Mouse (Mus musculus) liver, adult 2 months (tissue): Measurements from ENCODE around the gene Wrb. TPM values are rescaled to one million over a fixed set of nuclear protein-coding genes. Genes with fewer than 3 reads are reported as not detected.
"Not testable (repeated sequence)": the region's sequence is repeated elsewhere in the genome, so short reads cannot be mapped to it uniquely, and the experiment has no call there.

ENCODE experiments used
- DNase-seq: peaks from one replicate; pipeline ENCODE4 v3.0.0-alpha.2; 2011; ENCODE audit warnings: low read depth, low spot score; ENCODE audit errors: extremely low read depth
- H3K27ac ChIP-seq: fragments of 200-500 bp; replicated peaks from 2 replicates; pipeline ENCODE4 v1.5.1; 2012; ENCODE audit warnings: low read depth, mild to moderate bottlenecking, control low read depth, inconsistent platforms, low read length; ENCODE audit not compliant: insufficient read depth
- H3K27me3 ChIP-seq: fragments of 200-500 bp; 2 replicates; pipeline ENCODE4 v1.6.1; 2012; ENCODE audit warnings: mild to moderate bottlenecking, moderate library complexity, low read length, inconsistent platforms; ENCODE audit not compliant: control insufficient read depth, insufficient read depth
- H3K36me3 ChIP-seq: fragments of 200-500 bp; 2 replicates; pipeline ENCODE4 v1.6.1; 2012; ENCODE audit warnings: low read length, inconsistent platforms; ENCODE audit not compliant: control insufficient read depth, insufficient read depth
- H3K4me1 ChIP-seq: fragments of 200-500 bp; 2 replicates; pipeline ENCODE4 v1.6.1; 2011; ENCODE audit warnings: low read length; ENCODE audit not compliant: control insufficient read depth, insufficient read depth
- H3K4me3 ChIP-seq: fragments of 200-500 bp; 2 replicates; pipeline ENCODE4 v1.5.1; 2011; ENCODE audit warnings: low read depth, mild to moderate bottlenecking, control low read depth, low read length, moderate library complexity; ENCODE audit not compliant: insufficient read depth
- H3K79me2 ChIP-seq: fragments of 200-500 bp; 2 replicates; pipeline ENCODE4 v1.6.1; 2012; ENCODE audit warnings: inconsistent platforms, mild to moderate bottlenecking, low read length, moderate library complexity; ENCODE audit not compliant: control insufficient read depth, insufficient read depth
- H3K9ac ChIP-seq: fragments of 200-500 bp; 2 replicates; pipeline ENCODE4 v1.6.1; 2012; ENCODE audit warnings: low read depth, mild to moderate bottlenecking, control low read depth, inconsistent platforms, low read length
- CTCF ChIP-seq: fragments of 200-500 bp; IDR thresholded peaks from 2 replicates; pipeline ENCODE4 v1.5.1; 2011; ENCODE audit warnings: low read depth, low read length, control low read depth
- POLR2A ChIP-seq: fragments of 200-500 bp; IDR thresholded peaks from 2 replicates; pipeline ENCODE4 v1.6.1; 2011; ENCODE audit warnings: low read length, control low read depth; ENCODE audit not compliant: insufficient read depth; ENCODE audit errors: extremely low read depth
- WGBS: fragments of 180-500 bp; shearing (Covaris S2); methylation state at CpG from one replicate; pipeline ENCODE4 v1.1.7; 2018; 5-methylcytosine and 5-hydroxymethylcytosine counted together
- polyA plus RNA-seq: library from polyadenylated mRNA; depleted of rRNA; stranded (reverse); fragments of >200 nt; gene quantifications from 2 replicates; pipeline ENCODE4 v1.2.3, GENCODE M21; 2012
- total RNA-seq: library from RNA; depleted of rRNA; stranded (reverse); fragments of >200 nt; gene quantifications from 2 replicates; pipeline ENCODE4 v1.2.3, GENCODE M21; 2014

Gene Wrb
- total and polyA plus RNA-seq, 2 experiments, result 4.6 to 14.0 TPM

GRCm38 (mm10) chr16:96128466-96128865, 16.7 kb upstream of the Wrb start:
- Histone ChIP-seq H3K36me3 (peaks cover 10% of the 10 kb centered on the region), H3K79me2 (no peaks in the 10 kb centered on the region), H3K4me1 (peaks cover 2% of the 10 kb centered on the region), H3K27me3 (no peaks in the 10 kb centered on the region), H3K4me3 (peak overlapping the region; percentile 60), H3K27ac (peak overlapping the region; percentile 46), H3K9ac (peak overlapping the region; percentile 73)
- TF ChIP-seq POLR2A, result no peak
- TF ChIP-seq CTCF, result no peak
- WGBS, result 5% methylated on average over 9 of the region's 9 CpGs
- DNase-seq, result no peak

- H3K4me1 ChIP-seq, H3K27me3 ChIP-seq, H3K9ac ChIP-seq, DNase-seq, H3K36me3 ChIP-seq, H3K79me2 ChIP-seq, H3K27ac ChIP-seq, H3K4me3 ChIP-seq: not testable (repeated sequence)
- WGBS, result 20% methylated on average over 6 of the region's 6 CpGs
Measured at GRCm38 (mm10) chr16:96144748-96145109, 478 bp upstream of the Wrb start.

DNA sequence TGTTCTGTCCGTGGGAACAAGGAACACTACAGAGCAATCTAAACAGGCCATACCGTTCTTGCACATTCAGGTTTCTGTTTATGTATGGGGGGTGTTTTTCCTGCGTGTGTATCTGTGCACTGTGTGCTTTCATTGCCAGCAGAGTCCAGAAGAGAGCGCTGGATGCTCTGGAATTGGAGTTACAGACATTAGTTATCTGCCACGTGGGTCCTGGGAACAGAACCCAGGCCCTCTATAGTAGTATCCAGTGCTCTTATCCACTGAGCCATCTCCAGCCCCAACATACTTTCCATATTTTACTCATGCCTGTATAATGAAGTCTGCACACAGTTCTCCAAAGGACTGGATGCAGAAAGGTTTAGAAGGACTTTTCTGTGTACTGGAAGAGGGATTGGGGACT, 607 bp downstream of the Wrb start:
- WGBS, result 3% methylated on average over 5 of the region's 5 CpGs
- peak overlapping the region; percentile 82 for H3K4me3 ChIP-seq
- no peaks in the 10 kb centered on the region for H3K4me1 ChIP-seq

GRCm38 (mm10) chr16:96148834-96149233, 3.6 kb downstream of the Wrb start:
- Histone ChIP-seq H3K4me3 (no peak overlapping the region), H3K27me3 (no peaks in the 10 kb centered on the region), H3K36me3 (no peaks in the 10 kb centered on the region), H3K4me1 (no peaks in the 10 kb centered on the region), H3K79me2 (0 out of 2 replicates have a peak, but pooled peaks cover 4% of the 10 kb centered on the region), H3K27ac (no peak overlapping the region), H3K9ac (no peak overlapping the region)
- 68% methylated on average over 6 of the region's 6 CpGs for WGBS
- TF ChIP-seq CTCF (no peak), POLR2A (no peak)
- DNase-seq, result no peak

More for the DNA sequence above, 607 bp downstream of the Wrb start:
- Histone ChIP-seq H3K27ac (no peak overlapping the region), H3K27me3 (no peaks in the 10 kb centered on the region), H3K36me3 (no peaks in the 10 kb centered on the region), H3K79me2 (0 out of 2 replicates have a peak, but pooled peaks cover 4% of the 10 kb centered on the region), H3K9ac (peak overlapping the region; percentile 75)
- TF ChIP-seq CTCF, result no peak
- TF ChIP-seq POLR2A, result no peak
- DNase-seq, result no peak

DNA sequence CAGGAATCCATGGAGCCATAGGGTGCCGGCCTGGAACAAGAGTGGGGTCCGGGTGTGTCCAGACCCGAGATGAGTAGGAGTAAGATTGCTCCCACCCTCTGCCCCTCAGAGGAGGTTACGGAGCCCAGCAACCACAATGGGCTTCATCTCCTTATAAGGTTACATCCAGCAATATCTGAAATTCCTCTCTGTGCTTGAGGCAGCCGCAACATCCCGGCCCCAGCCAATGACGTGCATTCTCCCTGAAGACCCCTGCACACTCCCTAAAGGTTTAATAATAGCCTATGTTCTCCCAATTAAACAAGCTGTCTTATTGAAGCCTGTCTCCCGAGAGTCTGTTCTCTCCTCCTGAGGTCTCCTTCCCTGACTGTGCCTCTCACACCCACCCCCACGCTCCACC, 4.1 kb downstream of the Wrb start:
- H3K79me2 ChIP-seq, result 0 out of 2 replicates have a peak, but pooled peaks cover 4% of the 10 kb centered on the region
- TF ChIP-seq CTCF, result no peak
- TF ChIP-seq POLR2A, result no peak
- H3K4me1 ChIP-seq, result no peaks in the 10 kb centered on the region
- H3K27ac ChIP-seq, result no peak overlapping the region
- H3K9ac ChIP-seq, result no peak overlapping the region
- WGBS, result 80% methylated on average over 9 of the region's 9 CpGs
- H3K27me3 ChIP-seq, result no peaks in the 10 kb centered on the region
- no peak for DNase-seq
- H3K4me3 ChIP-seq, result no peak overlapping the region
- H3K36me3 ChIP-seq, result no peaks in the 10 kb centered on the region

DNA sequence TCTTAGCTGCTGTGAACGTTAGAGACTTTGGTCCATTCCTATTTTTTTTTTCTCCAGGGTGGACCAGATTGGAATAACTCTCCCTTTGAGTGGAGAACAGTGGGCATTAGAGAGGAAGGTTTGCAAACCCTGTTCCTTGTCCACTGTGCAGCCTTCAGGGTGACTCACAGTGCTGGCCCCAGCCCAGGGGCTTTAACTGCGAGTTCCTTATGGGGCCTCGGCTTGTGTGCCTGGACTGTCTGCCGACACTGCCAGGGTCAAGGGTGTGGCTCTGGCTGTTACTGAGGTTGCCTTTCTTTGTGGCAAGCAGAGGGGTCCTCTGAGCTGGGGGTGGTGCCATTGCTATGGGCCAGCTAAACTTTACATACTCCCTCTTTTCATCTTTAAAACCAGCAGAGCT, 5.8 kb downstream of the Wrb start:
- TF ChIP-seq POLR2A (no peak), CTCF (no peak)
- Histone ChIP-seq H3K27ac (no peak overlapping the region), H3K9ac (no peak overlapping the region), H3K27me3 (no peaks in the 10 kb centered on the region), H3K36me3 (no peaks in the 10 kb centered on the region), H3K4me1 (no peaks in the 10 kb centered on the region), H3K79me2 (0 out of 2 replicates have a peak, but pooled peaks cover 4% of the 10 kb centered on the region), H3K4me3 (no peak overlapping the region)
- no peak for DNase-seq
- 68% methylated on average over 4 of the region's 4 CpGs for WGBS
